Mouse (Mus musculus) hematopoietic multipotent progenitor cell, adult 10-12 weeks (in vitro differentiated cells): ENCODE measurements around the gene Tmppe. TPM values are rescaled to one million over a fixed set of nuclear protein-coding genes. Genes with fewer than 3 reads are reported as not detected.

ENCODE experiments used
- polyA plus RNA-seq: library from polyadenylated mRNA; stranded (reverse); fragments of >175 nt; gene quantifications from 2 replicates; pipeline ENCODE4 v1.2.3, GENCODE M21; 2012; ENCODE audit warnings: low replicate concordance

Gene Tmppe
- 4.7 and 7.8 TPM in 2 replicates for polyA plus RNA-seq

GRCm38 (mm10) chr9:114400949-114401684, at the start of gene Tmppe, which contains the start of gene Glb1:
TSS of gene Tmppe (plus strand) at chr9:114401105.
TSS of gene Glb1 (plus strand) at chr9:114401076.

GRCm38 (mm10) chr9:114389905-114390748, 10.8 kb upstream of the Tmppe start, which contains the start of gene Crtap:
TSS of gene Crtap (minus strand) at chr9:114390675.

Other genes starting within 250 kb of the Tmppe start
- not detected in 2 replicates for gene Bcl2a1c, start 71.0 kb upstream of the Tmppe start, polyA plus RNA-seq
- 6.9 and 16.8 TPM in 2 replicates for gene Crtap, start 10.4 kb upstream of the Tmppe start, polyA plus RNA-seq
- 14.0 and 15.1 TPM in 2 replicates for gene Glb1, start within 50 bp of the Tmppe start, polyA plus RNA-seq
- 0.77 and 1.0 TPM in 2 replicates for gene Ccr4, start 103.8 kb downstream of the Tmppe start, polyA plus RNA-seq
- not detected in 2 replicates for gene C130032M10Rik, start 114.6 kb downstream of the Tmppe start, polyA plus RNA-seq
- 0.01 and 0.03 TPM in 2 replicates for gene Trim71, start 163.3 kb downstream of the Tmppe start, polyA plus RNA-seq
- 16.3 and 27.6 TPM in 2 replicates for gene Cnot10, start 239.1 kb downstream of the Tmppe start, polyA plus RNA-seq